Mouse (Mus musculus) cerebellum, postnatal 25 days (tissue): ENCODE data around the gene Unc5c.

Experiments used
- DNase-seq, 2 experiments: peaks; one replicate each; pipeline ENCODE4 v3.0.0; 2021; ENCODE audit warnings: mixed read lengths in 2 of 2

The Unc5c gene

DNA sequence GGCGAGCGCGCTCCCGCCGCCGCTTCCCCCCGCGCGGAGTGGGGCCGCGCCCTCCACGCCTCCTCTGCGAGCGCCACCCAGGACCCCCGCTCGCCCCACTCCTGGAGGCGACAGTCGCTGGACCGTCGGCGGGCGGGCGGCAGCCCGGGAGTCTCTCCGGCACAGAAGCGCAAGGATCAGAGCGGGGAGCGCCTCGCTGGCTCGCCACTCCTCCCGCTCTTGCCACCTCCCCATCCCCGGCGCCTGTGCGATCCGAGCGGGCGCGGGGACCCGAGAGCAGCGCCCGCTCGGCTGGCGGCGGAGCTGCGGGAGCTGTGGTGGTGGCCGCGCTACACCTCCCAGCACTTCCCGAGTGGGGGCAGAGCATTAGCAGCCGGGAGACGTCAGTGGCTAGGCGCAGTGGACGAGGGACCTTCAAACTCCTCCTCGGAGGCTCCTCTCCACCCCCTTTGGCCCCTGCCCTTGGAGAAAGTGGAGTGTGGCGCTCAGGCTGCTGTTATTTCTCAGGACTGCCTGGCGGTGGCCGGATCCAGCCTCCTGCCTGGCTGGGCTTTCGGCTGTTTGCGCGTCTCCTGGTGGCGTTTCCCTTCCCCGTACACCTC lies at the start of gene Unc5c:
TSS of gene Unc5c (plus strand) at position 113 of the 602 bp plus-strand sequence.
- DNase-seq: peak; percentile 90 to 93

DNA sequence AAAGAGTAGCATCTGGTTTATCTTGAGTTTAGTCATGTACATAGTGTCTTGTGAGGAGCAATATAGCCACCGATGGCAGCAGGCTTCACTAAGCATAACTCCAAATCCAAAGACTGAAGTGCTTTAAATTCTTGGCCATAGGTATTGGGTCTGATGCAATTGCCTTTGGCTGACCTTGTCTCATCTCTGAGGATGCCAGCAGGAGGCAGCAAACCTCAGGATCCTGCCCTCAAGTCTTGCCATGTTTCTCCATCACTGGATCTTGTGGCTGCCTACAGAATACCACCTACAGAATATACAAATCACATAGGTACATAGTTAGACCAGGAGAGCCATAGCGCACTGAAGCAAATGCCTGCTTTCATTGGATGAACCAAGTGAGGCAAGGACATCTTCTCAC lies 7.5 kb upstream of the Unc5c start:
- DNase-seq: no peak

DNA sequence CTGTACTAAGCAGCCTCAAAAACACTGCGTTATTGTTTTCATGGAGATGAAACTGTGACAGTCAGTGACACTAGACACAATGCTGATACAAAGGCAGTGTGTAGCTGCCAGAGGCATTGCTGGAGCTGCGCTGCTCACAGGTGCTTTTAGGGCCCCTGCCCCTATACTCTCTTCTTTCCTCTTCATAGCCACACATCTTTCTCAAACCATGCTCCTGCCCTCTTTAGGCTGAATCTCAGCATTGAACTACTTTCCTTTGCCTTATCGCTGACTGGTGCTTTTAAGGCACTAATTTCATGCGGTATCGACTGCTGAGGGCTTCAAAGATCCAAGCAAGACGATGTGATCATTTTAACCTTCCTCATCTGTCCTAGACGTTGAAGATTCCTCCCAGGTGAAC lies 2.5 kb upstream of the Unc5c start:
- DNase-seq: peak; percentile 33 to 53

DNA sequence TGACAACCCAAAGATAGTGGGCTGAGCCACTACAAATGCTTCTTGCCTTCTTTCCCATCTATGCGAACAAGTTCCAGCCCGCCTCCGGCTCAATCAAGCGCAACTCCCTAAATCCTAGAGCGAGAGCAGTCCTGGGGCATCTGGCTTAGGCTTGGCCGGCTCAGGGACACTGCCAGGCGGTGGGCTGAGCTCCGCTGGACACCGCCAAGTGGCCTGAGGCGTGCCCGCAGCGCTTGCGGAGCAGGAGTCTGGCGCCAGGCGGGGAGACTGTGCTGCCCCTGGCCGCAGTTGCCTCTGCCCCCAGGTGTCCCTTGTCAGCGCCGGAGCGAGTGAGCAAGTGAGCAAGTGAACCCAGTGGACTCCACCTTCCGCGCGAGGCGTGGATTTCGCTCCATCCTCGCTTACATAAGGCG lies 319 bp upstream of the Unc5c start:
- peak in 1 of 2 experiments; percentile 90 for DNase-seq

DNA sequence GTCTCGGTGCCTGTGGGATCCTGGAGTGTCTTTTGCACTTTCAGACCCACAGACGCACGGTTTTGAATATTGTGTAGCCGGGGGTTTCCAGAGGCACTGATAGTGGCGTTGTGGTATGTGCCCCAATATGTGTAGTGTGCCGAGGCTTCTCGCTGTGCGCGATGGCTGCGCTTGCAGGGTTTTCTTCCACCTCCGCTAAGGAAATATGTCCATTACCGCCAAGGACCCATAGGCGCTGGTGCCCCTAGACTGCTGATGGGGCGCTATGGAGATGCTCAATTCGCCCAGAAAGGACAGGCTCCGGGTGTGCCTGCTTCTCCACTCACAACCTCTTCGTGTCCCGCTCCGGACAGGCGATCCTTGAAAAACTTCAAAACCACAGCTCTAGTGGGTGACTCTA lies 1.0 kb downstream of the Unc5c start:
- peak; percentile 74 to 81 for DNase-seq

DNA sequence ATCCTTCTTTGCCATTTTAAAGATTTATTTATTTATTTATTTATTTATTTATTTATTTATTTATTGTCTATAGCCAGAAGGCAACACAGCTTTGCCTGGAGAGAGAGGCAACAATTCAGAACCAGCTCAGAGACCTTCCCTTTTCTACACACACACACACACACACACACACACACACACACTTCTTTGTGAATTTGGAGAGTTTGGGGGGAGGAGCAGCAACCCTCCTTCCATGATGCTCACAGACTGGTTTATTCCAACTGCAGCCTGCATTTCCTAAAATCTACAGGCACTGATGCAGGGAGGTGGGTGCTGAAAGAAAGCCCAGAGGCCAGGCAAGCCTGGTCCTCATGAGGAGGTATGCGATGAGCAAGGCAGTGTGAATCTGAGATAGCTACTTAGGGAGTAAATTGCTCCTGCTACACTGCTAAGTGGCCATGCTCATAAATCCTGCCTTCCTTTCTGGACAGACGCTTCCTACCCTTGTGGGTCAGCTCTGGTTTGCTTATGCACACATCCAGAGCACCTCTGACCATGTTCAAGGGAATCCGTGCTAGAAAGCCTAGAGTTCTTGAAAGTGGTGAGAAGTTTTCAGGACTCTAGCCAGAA lies 1.8 kb downstream of the Unc5c start:
- peak; percentile 43 to 61 for DNase-seq

DNA sequence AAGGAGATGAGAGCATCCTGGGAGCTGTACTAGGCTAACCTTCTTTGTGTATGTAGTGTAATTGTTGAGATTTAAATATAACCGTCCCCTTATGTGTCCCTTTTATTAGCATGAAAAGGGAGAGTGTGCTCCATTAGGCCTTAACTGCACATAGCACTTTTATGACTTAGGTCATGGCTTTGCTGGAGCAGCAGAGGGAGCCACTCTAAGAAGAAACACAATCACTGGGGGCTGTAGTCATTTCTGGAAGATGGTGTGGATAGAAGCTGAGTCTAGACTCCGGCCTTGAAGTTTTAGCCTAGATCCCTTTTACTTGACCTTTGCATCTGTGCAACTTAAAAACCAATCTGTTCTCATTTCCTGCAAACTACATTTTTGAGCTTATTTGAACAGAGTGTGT lies 4.3 kb downstream of the Unc5c start:
- DNase-seq: peak in 1 of 2 experiments; percentile 55

DNA sequence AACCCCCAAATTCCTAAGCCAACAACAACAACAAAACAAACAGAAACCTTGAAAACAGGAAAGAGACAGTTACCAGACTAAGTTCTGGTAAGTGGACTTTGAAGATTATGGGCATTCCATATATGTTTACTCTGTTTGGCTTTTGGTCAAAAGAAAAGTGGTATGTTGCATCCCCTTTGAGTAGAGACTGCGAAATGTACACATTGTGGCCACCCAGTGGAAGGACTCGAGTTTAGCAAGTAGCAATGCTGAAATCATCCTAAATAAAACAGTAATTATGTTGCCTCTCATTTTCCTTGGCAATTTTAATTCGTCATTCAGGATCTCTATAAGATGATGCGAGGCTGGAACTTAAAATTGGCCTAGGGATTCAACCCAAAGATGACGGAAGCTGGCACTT lies 8.2 kb downstream of the Unc5c start:
- DNase-seq: no peak

DNA sequence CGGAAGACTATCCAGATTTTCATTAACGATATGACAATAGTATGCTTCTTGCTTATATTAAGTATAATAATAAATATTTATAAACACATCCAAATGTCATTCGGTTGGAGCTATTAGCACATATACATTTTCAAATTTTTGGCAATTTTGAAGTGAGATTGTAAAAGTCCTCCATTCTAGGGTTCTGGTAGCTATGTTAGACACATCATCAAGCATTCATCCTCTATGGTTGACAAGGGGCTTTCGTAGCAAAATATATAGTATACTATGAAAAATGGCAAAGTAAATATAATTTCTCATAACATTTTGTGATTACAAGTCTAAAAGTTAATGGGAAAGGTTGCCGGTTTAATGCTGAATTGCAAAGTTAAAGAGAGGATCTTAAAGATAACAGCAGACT lies 10.4 kb downstream of the Unc5c start:
- no peak for DNase-seq

DNA sequence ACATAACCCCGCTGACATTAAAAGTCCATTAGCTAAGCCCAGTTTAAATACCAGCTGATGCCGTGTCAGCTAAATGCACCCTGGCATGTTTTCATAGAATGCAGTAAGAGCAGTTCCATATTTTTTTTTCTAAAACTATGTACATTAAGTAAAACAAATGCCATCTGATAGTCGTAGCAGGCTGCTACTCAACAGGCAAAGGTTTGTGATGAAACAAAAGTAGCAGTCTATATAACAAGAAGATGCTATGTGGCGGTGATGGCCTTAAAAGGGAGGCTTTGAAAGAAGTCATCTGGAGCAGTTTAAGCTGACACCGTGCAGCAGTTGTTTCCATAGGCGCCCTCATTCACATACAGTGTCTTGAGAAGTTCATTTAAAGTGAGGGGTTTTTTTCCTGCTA lies 10.9 kb downstream of the Unc5c start:
- DNase-seq: no peak

DNA sequence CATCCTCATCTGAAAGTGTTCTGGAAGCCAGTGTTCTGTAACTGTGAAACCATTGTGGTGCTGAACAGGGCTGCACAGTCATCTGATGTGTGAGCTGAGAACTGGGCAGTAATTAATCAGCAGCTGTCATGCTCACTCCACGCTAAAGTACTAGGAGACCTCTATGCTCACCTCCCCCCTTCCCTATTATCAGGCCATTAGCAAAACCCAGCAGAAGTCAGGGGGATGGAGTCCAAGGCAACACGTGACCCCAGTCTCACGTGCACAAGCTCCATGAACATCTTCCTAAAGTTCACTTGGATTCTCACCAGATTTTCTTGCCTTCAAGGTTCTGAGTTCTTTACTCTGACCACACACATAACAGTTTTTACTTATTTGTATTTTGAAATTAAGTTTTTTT lies 11.7 kb downstream of the Unc5c start:
- DNase-seq: peak in 1 of 2 experiments; percentile 23

DNA sequence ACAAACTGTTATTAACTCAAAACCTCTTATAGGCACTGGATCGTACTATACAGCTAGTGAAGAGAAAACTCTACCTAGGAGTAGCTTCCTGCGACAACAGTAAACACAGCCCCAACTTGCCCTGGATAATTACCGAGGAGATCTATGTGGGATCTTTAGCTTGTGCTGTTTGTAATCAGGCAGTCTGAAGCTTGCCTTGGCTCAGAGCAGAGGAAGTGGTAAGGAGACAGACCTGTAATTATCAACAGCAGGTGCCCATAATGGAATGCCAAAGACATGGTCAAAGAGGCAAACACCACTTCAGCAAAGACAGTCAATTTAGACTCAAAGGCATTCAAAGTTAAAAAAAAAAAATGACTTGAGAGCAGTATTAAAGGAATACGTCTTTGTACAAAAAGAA lies 17.4 kb downstream of the Unc5c start:
- no peak for DNase-seq

DNA sequence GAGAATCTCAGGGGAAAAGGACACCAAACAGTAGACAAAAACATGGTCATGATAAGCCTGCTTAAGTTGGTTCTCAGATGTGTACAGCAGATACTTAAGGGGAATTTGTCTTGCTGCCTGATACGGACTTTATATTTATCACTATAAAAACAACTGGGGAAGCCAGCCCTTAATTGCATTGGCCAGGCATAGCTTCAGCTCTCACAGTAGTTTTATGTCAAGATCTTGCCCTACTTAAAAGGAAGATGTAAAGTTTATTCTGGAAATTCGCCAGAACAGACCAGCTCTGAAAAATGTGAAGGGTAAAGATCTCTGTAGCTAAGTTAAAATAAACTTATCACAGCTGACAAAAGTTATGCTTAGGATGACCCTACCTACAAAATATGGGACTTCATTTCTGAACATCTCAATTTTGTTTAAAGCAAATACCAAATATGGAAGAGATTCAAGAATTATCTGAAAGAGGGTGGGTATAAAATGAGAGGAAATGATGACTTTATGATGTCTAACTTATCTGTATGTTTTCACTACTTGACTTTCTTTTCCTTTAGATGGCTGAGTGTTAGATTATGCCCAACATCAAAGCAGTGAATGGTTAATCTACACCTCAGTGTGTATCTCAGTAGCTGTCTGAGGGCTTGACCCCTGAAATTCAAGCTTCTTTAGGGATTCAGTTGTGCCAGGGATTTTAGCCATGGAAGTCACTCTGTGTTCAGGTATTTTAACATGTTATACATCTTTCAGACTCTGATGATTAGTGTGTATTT lies 18.8 kb downstream of the Unc5c start:
- DNase-seq: no peak

DNA sequence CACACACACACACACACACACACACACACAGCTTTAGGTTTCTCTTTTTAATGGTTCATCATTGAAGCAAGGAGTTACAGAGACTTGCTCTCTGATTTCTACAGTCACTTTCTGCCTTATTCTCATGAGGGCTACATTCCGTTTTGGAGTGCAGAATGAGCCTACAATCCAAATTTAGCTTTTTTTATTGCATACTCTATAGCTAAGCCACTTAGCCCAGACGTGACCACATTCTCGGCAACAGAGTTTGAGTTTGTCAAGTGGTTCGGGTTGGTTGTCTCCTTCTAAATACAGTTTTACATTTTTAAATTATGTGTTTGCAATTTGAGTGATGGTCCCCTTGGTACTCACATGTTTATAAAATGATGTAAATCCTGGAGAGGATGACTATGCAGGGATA lies 20.2 kb downstream of the Unc5c start:
- no peak for DNase-seq

DNA sequence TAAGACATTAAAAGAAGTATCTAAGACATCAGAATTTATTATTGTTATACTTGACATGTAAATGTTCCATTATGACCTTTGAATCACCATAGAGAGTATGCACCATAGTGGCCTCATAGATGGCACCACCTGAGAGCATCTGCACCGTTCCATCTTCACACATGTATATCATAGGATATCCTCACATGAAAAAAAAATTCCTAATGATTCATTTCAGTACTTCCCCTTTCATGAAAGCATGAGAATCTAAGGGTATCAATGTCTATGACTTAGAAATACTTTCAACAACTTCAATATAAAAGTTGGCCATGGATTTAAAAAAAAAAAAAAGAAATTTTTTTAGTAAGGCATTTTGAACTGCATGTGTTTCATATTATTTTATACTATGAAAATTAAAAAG lies 25.6 kb downstream of the Unc5c start:
- no peak for DNase-seq

DNA sequence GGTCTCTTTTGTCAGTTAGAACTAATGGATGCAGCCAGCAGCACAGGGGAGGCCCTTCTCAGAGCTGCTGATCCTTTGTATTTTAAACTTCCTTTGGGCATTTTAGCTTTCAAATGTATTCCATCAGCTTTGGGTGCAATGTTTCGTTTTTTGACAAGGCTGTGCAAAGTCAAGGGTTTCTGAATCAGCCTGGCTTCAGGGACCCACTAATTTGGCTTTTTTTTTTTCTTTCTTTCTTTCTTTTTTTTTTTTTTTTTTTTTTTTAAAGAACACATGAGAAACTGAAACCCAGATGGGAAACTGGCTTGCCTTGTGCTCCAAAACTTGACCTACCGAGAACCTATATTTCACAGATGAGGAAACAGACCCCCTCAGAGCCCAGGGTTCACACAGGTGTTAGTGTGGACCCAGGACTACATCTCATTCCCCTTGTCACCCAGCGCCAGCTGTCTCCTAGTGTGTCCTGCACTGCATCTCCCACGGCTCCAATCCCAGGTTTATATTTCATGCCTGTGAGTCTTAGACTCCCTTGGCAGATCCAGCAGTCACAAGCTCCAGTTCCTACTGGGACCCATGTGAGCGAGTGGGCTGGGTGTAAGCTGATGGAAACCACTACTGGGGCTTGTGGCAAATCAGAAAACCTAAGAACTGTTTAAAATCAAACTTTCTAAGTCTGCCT lies 26.4 kb downstream of the Unc5c start:
- peak; percentile 33 to 34 for DNase-seq

DNA sequence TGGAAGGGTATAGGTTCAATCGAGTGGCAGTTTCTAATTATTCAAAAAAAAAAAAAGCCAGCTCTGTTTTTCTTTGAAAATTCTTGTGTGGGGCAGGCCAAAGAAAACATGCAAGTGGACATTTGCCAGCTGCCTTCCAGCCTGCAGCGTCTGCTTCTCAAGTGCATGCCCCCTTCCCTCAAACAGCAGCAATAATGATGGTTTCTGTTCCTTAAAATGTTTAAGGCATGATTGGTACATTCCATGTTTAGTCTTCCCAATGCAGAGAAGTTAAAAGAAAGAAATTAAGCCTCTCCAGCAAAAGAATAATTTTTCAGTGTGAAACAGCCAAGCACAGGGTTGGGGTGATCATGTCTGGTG lies 26.9 kb downstream of the Unc5c start:
- peak in 1 of 2 experiments; percentile 35 for DNase-seq

DNA sequence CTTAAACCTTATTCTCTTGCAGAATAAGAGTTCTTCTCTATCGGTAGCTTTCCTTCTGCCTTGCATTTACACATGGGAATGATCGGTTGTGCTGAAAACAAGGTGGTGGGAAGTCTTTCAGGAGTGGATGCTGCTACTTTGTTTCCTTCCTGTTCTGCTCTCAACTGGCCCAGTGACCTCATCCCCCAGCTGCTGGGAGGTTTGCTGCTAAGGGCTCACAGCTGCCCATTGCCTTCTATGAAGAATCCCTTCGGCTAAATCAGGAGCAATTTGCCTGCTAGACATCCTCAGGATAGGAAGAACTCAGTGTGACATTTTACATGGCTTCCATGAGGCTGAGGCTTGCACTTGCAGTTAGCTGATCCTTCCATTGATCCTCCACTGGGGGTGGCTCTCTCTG lies 28.0 kb downstream of the Unc5c start:
- no peak for DNase-seq

DNA sequence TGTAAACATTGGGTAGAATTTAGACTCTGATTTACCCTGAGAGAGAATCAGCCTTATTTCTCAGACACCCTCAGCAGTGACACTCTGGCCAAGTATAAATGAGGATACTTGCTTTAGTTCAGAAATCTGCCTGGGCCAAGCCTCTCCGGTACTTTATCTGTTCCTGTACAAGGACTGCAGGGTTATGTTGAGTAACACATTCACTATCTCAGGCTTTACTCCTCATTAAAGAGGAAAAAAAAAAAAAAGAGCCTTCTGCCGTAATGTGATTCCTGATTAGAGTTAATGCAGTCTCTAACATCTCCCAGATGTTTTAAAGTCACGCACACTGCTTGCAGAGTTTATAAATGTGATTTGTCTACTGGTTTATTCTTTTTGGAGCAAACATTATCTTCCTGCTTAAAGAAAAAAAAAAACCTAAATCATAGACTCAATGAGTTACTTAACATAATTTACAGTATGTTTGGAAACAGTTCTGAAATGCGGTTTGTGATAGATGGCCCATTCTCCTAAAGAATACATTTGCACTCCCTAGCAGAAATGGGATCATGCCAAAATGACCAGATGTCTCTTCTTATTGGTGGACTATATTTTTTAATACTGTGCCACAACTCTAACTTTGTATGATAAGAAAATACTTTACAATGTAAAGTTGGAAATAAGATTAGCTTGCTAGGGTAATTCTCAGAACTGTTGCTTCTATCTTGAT lies 33.5 kb downstream of the Unc5c start:
- DNase-seq: no peak

DNA sequence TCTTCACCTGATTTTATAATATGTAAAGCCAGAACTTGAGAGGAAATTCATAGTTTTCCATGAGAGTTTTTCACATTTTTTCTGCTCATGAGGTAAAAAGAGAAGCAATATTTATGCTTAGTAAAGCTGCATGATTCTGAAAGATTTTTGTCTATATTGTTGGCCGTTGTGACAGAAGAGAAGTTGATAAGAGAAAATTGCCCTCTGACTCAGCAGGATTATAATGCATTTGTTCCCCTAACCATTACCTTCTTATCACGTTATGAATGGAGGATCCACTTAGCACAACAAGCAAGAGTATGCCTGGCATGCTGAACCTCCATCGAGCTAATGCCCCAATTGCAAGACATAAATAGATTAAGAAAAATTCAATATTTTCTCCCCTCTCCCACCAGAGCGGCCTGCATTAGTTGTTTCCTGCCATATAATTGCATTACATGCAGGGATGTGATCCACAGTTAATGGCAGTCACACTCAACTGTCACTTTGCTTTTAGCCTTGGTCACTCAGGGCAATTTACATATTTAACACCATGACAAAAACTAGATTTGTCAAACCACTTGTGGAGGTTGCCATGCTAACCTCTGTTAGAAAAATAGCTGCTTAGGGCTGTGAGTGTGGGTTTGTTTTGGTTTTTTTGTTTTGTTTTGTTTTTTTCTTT lies 37.0 kb downstream of the Unc5c start:
- DNase-seq: no peak

DNA sequence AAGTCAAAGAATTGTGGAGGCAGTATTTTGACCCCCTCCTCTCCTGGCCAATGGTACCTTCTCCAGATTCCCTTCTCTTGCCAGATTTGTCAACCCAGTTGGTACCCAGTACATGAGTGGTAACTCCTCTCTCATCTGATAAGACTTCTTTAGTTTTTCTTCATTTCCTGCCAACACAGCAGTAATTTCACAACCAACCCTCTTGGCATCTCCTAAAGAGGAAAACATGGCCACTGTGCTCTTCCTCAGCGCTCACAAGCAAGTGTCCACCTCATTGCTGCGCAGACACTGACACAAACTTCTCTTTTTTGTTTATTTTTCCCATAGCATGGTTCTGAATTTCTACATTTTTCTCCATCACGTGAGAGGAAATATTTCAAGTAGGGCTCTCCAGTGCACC lies 38.3 kb downstream of the Unc5c start:
- no peak for DNase-seq

DNA sequence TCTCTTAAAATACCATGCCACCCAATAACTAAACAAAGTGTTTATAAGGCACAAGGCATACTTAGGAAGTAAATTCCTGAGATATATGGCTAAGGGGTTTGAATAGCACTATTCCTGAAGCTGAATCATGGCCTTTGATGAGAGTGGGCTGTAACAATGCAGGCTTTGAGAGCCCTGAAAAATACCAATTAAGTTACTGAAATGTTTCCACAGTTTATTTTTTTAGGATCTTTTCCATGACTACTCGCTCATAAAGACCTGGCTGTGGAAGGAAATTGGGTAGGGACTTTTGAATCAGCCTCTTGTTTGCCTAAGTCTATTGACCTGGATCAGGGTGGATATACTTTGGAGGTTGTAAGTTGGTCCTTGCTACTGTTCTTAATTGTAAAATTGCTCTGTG lies 44.8 kb downstream of the Unc5c start:
- no peak for DNase-seq
